Mouse (Mus musculus): Measurements from ENCODE around the gene 1700016H13Rik.

DNA sequence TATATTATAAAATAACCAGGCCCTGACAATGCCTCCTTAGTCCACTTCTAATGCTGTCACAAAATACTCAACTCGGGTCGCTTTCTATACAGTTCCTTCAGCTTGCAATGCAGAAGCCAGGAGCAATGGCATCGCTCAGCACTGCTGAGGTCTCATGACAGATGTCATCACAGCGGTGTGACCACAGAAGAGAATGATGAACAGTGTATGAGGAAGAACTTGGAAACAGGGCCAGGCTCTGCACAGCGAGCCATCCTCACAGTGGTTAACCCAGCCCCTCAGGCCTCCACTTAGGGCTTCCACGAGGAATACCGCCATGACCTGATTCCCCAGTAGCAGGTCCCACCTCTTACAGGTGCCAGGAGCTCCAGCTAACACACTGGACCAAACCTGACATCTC is 41.5 kb downstream of the 1700016H13Rik start:
- TF ChIP-seq NANOG (IDR thresholded peaks at IDR 0.05; ENCODE audit: borderline replicate concordance, low read length) (no peak), CTCF (conservative IDR thresholded peaks at IDR 0.05; ENCODE audit: low read length) (no peak)
